Mouse (Mus musculus): ENCODE data around the gene Kcnip1. TPM values are rescaled to one million over a fixed set of nuclear protein-coding genes. Genes with fewer than 3 reads are reported as not detected.

The Kcnip1 gene
- polyA plus RNA-seq, 1 experiment from 2014 or later: 3.9 TPM

GRCm38 (mm10) chr11:34010133-34010858 is 17.3 kb upstream of the Kcnip1 start:
- Histone ChIP-seq H3K4me2 (replicated peaks; ENCODE audit: low read depth) (no peak overlapping the region), H3K4me3 (ENCODE audit: low read depth, low read length) (no peak overlapping the region), H3K9me3 (ENCODE audit: control insufficient read depth, low read length) (no peaks in the 10 kb centered on the region), H3K27ac (replicated peaks) (peak overlapping the region; percentile 31), H3K36me3 (ENCODE audit: control insufficient read depth, insufficient read depth, low read length) (no peaks in the 10 kb centered on the region), H3K9ac (ENCODE audit: low read length) (no peak overlapping the region), H3K4me1 (replicated peaks; ENCODE audit: control insufficient read depth, insufficient read depth) (no peaks in the 10 kb centered on the region), H3K27me3 (ENCODE audit: control insufficient read depth, insufficient read depth, low read length) (no peaks in the 10 kb centered on the region)
- DNase-seq (ENCODE audit: low spot score) (no peak), ATAC-seq (ENCODE audit: low FRiP score, low TSS enrichment) (peak; percentile 35; the same call in 1 of the 2 replicates)
- 63% methylated on average over 7 of the region's 7 CpGs for WGBS
- no peak for TF ChIP-seq EP300 (optimal IDR thresholded peaks at IDR 0.05)
- TF ChIP-seq CTCF (IDR thresholded peaks at IDR 0.05; ENCODE audit: low read depth): no peak

- Histone ChIP-seq H3K4me2 (replicated peaks; ENCODE audit: low read depth) (no peak overlapping the region), H3K4me1 (replicated peaks; ENCODE audit: control insufficient read depth, insufficient read depth) (no peaks in the 10 kb centered on the region), H3K9ac (ENCODE audit: low read length) (no peak overlapping the region), H3K27ac (replicated peaks) (peak overlapping the region; percentile 31; the same call in 1 of the 2 replicates), H3K4me3 (ENCODE audit: low read depth, low read length) (no peak overlapping the region), H3K36me3 (ENCODE audit: control insufficient read depth, insufficient read depth, low read length) (no peaks in the 10 kb centered on the region), H3K27me3 (ENCODE audit: control insufficient read depth, insufficient read depth, low read length) (no peaks in the 10 kb centered on the region), H3K9me3 (ENCODE audit: control insufficient read depth, low read length) (no peaks in the 10 kb centered on the region)
- DNase-seq (ENCODE audit: low spot score) (no peak), ATAC-seq (ENCODE audit: low FRiP score, low TSS enrichment) (no peak)
- TF ChIP-seq EP300 (optimal IDR thresholded peaks at IDR 0.05) (no peak), CTCF (IDR thresholded peaks at IDR 0.05; ENCODE audit: low read depth) (no peak)
- 77% methylated on average over 12 of the region's 12 CpGs for WGBS
These were observed 16.6 kb upstream of the Kcnip1 start for GRCm38 (mm10) chr11:34009316-34010087.

- Histone ChIP-seq H3K4me2 (replicated peaks; ENCODE audit: low read depth) (no peak overlapping the region), H3K4me3 (ENCODE audit: low read depth, low read length) (no peak overlapping the region), H3K9me3 (ENCODE audit: control insufficient read depth, low read length) (no peaks in the 10 kb centered on the region), H3K27me3 (ENCODE audit: control insufficient read depth, insufficient read depth, low read length) (no peaks in the 10 kb centered on the region), H3K9ac (ENCODE audit: low read length) (no peak overlapping the region), H3K36me3 (ENCODE audit: control insufficient read depth, insufficient read depth, low read length) (no peaks in the 10 kb centered on the region), H3K4me1 (replicated peaks; ENCODE audit: control insufficient read depth, insufficient read depth) (no peaks in the 10 kb centered on the region), H3K27ac (replicated peaks) (0 out of 2 replicates have a peak overlapping the region, but pooled peaks have one; percentile 8)
- 28% methylated on average over 9 of the region's 9 CpGs for WGBS
- DNase-seq (ENCODE audit: low spot score): peak; percentile 52
- no peak for ATAC-seq (ENCODE audit: low FRiP score, low TSS enrichment)
- TF ChIP-seq EP300 (optimal IDR thresholded peaks at IDR 0.05) (no peak), CTCF (IDR thresholded peaks at IDR 0.05; ENCODE audit: low read depth) (peak; percentile 86)
These were observed 15.8 kb upstream of the Kcnip1 start for GRCm38 (mm10) chr11:34008702-34009101.

GRCm38 (mm10) chr11:34008214-34008613 is 15.3 kb upstream of the Kcnip1 start:
- ATAC-seq (ENCODE audit: low FRiP score, low TSS enrichment): no peak
- H3K36me3 ChIP-seq (ENCODE audit: control insufficient read depth, insufficient read depth, low read length): no peaks in the 10 kb centered on the region
- H3K27me3 ChIP-seq (ENCODE audit: control insufficient read depth, insufficient read depth, low read length): no peaks in the 10 kb centered on the region
- WGBS: 86% methylated on average over 11 of the region's 11 CpGs
- H3K9ac ChIP-seq (ENCODE audit: low read length): no peak overlapping the region
- H3K4me2 ChIP-seq (replicated peaks; ENCODE audit: low read depth): no peak overlapping the region
- TF ChIP-seq EP300 (optimal IDR thresholded peaks at IDR 0.05) (no peak), CTCF (IDR thresholded peaks at IDR 0.05; ENCODE audit: low read depth) (no peak)
- DNase-seq (ENCODE audit: low spot score): no peak
- no peaks in the 10 kb centered on the region for H3K4me1 ChIP-seq (replicated peaks; ENCODE audit: control insufficient read depth, insufficient read depth)
- no peaks in the 10 kb centered on the region for H3K9me3 ChIP-seq (ENCODE audit: control insufficient read depth, low read length)
- H3K4me3 ChIP-seq (ENCODE audit: low read depth, low read length): no peak overlapping the region
- 0 out of 2 replicates have a peak overlapping the region, but pooled peaks have one; percentile 8 for H3K27ac ChIP-seq (replicated peaks)

GRCm38 (mm10) chr11:34007616-34008015 is 14.7 kb upstream of the Kcnip1 start:
- no peak for TF ChIP-seq EP300 (optimal IDR thresholded peaks at IDR 0.05)
- TF ChIP-seq CTCF (IDR thresholded peaks at IDR 0.05; ENCODE audit: low read depth): no peak
- Histone ChIP-seq H3K9ac (ENCODE audit: low read length) (no peak overlapping the region), H3K4me1 (replicated peaks; ENCODE audit: control insufficient read depth, insufficient read depth) (no peaks in the 10 kb centered on the region), H3K9me3 (ENCODE audit: control insufficient read depth, low read length) (no peaks in the 10 kb centered on the region), H3K27me3 (ENCODE audit: control insufficient read depth, insufficient read depth, low read length) (no peaks in the 10 kb centered on the region), H3K4me2 (replicated peaks; ENCODE audit: low read depth) (no peak overlapping the region), H3K27ac (replicated peaks) (no peak overlapping the region), H3K36me3 (ENCODE audit: control insufficient read depth, insufficient read depth, low read length) (no peaks in the 10 kb centered on the region), H3K4me3 (ENCODE audit: low read depth, low read length) (no peak overlapping the region)
- WGBS: 75% methylated on average over 2 of the region's 2 CpGs
- ATAC-seq (ENCODE audit: low FRiP score, low TSS enrichment) (no peak), DNase-seq (ENCODE audit: low spot score) (no peak)

- H3K27ac ChIP-seq (replicated peaks): no peak overlapping the region
- H3K4me1 ChIP-seq (replicated peaks; ENCODE audit: control insufficient read depth, insufficient read depth): no peaks in the 10 kb centered on the region
- DNase-seq (ENCODE audit: low spot score): no peak
- 66% methylated on average over 5 of the region's 5 CpGs for WGBS
- TF ChIP-seq CTCF (IDR thresholded peaks at IDR 0.05; ENCODE audit: low read depth) (no peak), EP300 (optimal IDR thresholded peaks at IDR 0.05) (no peak)
- H3K36me3 ChIP-seq (ENCODE audit: control insufficient read depth, insufficient read depth, low read length): no peaks in the 10 kb centered on the region
- H3K4me2 ChIP-seq (replicated peaks; ENCODE audit: low read depth): no peak overlapping the region
- H3K4me3 ChIP-seq (ENCODE audit: low read depth, low read length): no peak overlapping the region
- H3K27me3 ChIP-seq (ENCODE audit: control insufficient read depth, insufficient read depth, low read length): no peaks in the 10 kb centered on the region
- H3K9ac ChIP-seq (ENCODE audit: low read length): no peak overlapping the region
- H3K9me3 ChIP-seq (ENCODE audit: control insufficient read depth, low read length): no peaks in the 10 kb centered on the region
- no peak for ATAC-seq (ENCODE audit: low FRiP score, low TSS enrichment)
These were observed 9.6 kb upstream of the Kcnip1 start for GRCm38 (mm10) chr11:34002593-34002965.

Measured in stomach, postnatal 0 days (tissue).